Mouse (Mus musculus): ENCODE measurements at regions not wholly inside any gene's neighbourhood (a gene's known extent, or its start where the extent isn't known, plus 50 kb on each side); places are given as distances from the start of the nearest gene placed in this dataset.

GRCm38 (mm10) chr1:124156832-124157231 is 111.5 kb upstream of the Dpp10 start:
- DNase-seq (ENCODE audit: low spot score in 2 of 2): peak in 1 of 2 experiments; percentile 59

DNA sequence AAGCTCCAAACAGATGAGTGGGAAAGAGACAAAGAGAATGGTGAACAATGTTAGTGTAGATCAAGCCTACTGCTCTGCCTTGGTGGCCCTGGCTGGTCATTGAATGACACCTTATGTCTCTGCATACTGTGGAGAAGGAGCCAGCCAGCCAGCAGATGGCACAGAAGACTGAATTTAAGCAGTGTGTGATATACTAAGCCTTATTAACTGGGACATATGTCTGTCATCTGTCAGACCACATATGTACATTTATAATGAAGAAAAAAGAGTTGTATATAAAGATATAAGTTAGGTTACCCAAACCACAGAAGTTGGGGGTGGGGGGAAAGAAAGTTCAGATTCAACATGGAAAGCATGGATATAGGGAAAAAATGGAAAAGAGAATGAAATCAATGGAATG is 106.7 kb upstream of the Dpp10 start:
- no peak for DNase-seq (ENCODE audit: low spot score in 2 of 2)

DNA sequence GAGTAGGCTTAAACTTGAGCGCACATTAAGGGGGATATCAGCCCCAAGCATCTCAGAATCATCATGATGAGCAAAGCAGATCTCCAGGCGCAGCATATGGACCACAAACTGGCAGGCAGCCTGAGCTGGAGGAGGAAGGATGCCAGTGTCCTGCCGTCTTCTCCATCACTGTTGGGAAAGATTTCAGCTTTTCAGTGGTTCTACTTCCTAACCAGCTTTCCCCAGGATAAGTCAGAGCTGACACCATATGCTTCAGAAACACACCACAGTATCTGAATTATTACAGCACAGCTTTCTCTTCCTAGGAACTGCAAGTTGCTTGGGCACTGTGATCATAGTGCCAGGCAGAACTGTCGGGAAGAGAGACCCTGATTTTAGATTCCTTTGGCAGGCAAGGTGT is 103.2 kb upstream of the Dpp10 start:
- DNase-seq (ENCODE audit: low spot score in 2 of 2): peak; percentile 56 to 70

DNA sequence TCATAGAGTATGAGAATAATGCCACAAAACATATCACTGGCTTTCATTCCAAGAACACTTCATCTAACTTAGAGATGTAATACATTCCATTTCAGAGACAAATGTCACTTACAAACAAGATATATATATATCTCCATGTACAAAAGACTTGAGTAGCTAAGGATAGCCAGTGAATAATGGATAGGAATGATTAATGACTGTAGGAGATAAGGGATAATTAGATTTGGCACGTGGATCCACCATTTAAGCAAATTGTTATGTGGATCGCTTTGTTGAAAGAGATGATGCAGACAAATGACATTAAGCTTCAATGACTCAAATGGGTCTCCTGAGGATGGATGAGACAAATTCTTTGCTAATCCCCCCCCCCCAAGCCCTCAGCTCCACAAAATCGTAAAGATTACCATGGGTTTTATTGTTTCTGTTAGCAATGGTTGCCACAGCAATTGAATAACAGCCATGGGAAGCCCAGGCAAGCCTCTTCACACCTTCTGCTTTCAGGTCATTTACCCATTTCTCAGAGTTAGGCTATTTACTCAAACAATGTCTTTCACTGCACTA is 59.0 kb upstream of the Dpp10 start:
- DNase-seq (ENCODE audit: low spot score in 2 of 2): no peak

- no peak for DNase-seq (ENCODE audit: low spot score in 2 of 2)
Measured at GRCm38 (mm10) chr1:124103049-124103448, 57.7 kb upstream of the Dpp10 start.

All from layer of hippocampus, adult 18-20 months (tissue).